Mouse (Mus musculus) neural tube, embryonic 12.5 days (tissue): Measurements from ENCODE around the gene Dph6. TPM values are rescaled to one million over a fixed set of nuclear protein-coding genes. Genes with fewer than 3 reads are reported as not detected.

Experiments used
- ATAC-seq: fragments of 200-750 bp; cut with Nextera tagmentation; 2 replicates; pipeline ENCODE4 v1.8.0; 2017; ENCODE audit warnings: low read depth, mild to moderate bottlenecking, moderate TSS enrichment, moderate library complexity; ENCODE audit not compliant: low FRiP score
- H3K27ac ChIP-seq: fragments of 300-500 bp; sonication (generic); 2 replicates; pipeline ENCODE4 v1.5.1; 2016
- H3K27me3 ChIP-seq: fragments of 300-500 bp; sonication (generic); replicated peaks from 2 replicates; pipeline ENCODE4 v1.6.1; 2016; ENCODE audit warnings: mild to moderate bottlenecking
- H3K36me3 ChIP-seq: fragments of 300-500 bp; sonication (generic); 2 replicates; pipeline ENCODE4 v1.6.1; 2016; ENCODE audit warnings: mild to moderate bottlenecking
- H3K4me1 ChIP-seq: fragments of 300-500 bp; sonication (generic); 2 replicates; pipeline ENCODE4 v1.6.1; 2016
- H3K4me2 ChIP-seq: fragments of 300-500 bp; sonication (generic); replicated peaks from 2 replicates; pipeline ENCODE4 v1.6.1; 2016; ENCODE audit warnings: mild to moderate bottlenecking
- H3K4me3 ChIP-seq: fragments of 300-500 bp; sonication (generic); 2 replicates; pipeline ENCODE4 v1.5.1; 2016
- H3K9ac ChIP-seq: fragments of 300-500 bp; sonication (generic); 2 replicates; pipeline ENCODE4 v1.6.1; 2016; ENCODE audit warnings: mild to moderate bottlenecking
- H3K9me3 ChIP-seq: fragments of 300-500 bp; sonication (generic); 2 replicates; pipeline ENCODE4 v1.6.1; 2016; ENCODE audit warnings: mild to moderate bottlenecking
- WGBS: fragments of 180-500 bp; shearing (Covaris S2); methylation state at CpG from one replicate; pipeline ENCODE4 v1.1.7; 2016; 5-methylcytosine and 5-hydroxymethylcytosine counted together
- polyA plus RNA-seq: library from polyadenylated mRNA; unstranded; fragments of >200 nt; fragmentation: Nextera tagmentation; extraction: Ambion mirVana; gene quantifications from 2 replicates; pipeline ENCODE4 v1.2.1, GENCODE M21; 2016

The Dph6 gene
- polyA plus RNA-seq, 1 experiment from 2014 or later: 19.2 TPM

GRCm38 (mm10) chr2:114531010-114531756 is 123.6 kb downstream of the Dph6 start:
- Histone ChIP-seq H3K4me1 (no peaks in the 10 kb centered on the region), H3K9me3 (no peaks in the 10 kb centered on the region), H3K4me3 (no peak overlapping the region), H3K4me2 (no peak overlapping the region), H3K9ac (no peak overlapping the region), H3K27me3 (no peaks in the 10 kb centered on the region), H3K36me3 (no peaks in the 10 kb centered on the region), H3K27ac (no peak overlapping the region)
- no peak for ATAC-seq
- 87% methylated on average over 5 of the region's 5 CpGs for WGBS

GRCm38 (mm10) chr2:114520414-114520813 is 134.3 kb downstream of the Dph6 start:
- ATAC-seq: no peak

GRCm38 (mm10) chr2:114519907-114520306 is 134.9 kb downstream of the Dph6 start:
- H3K36me3 ChIP-seq: no peaks in the 10 kb centered on the region
- H3K27ac ChIP-seq: no peak overlapping the region
- 75% methylated on average over 3 of the region's 3 CpGs for WGBS
- no peak overlapping the region for H3K4me3 ChIP-seq
- no peaks in the 10 kb centered on the region for H3K4me1 ChIP-seq
- no peak overlapping the region for H3K9ac ChIP-seq
- H3K27me3 ChIP-seq: no peaks in the 10 kb centered on the region
- H3K4me2 ChIP-seq: no peak overlapping the region
- ATAC-seq: no peak
- H3K9me3 ChIP-seq: no peaks in the 10 kb centered on the region

More at GRCm38 (mm10) chr2:114520414-114520813, 134.3 kb downstream of the Dph6 start:
- H3K9me3 ChIP-seq: no peaks in the 10 kb centered on the region
- 90% methylated on average over 5 of the region's 5 CpGs for WGBS
- no peaks in the 10 kb centered on the region for H3K4me1 ChIP-seq
- H3K4me2 ChIP-seq: no peak overlapping the region
- H3K36me3 ChIP-seq: no peaks in the 10 kb centered on the region
- H3K27me3 ChIP-seq: no peaks in the 10 kb centered on the region
- H3K9ac ChIP-seq: no peak overlapping the region
- H3K4me3 ChIP-seq: no peak overlapping the region
- H3K27ac ChIP-seq: no peak overlapping the region

DNA sequence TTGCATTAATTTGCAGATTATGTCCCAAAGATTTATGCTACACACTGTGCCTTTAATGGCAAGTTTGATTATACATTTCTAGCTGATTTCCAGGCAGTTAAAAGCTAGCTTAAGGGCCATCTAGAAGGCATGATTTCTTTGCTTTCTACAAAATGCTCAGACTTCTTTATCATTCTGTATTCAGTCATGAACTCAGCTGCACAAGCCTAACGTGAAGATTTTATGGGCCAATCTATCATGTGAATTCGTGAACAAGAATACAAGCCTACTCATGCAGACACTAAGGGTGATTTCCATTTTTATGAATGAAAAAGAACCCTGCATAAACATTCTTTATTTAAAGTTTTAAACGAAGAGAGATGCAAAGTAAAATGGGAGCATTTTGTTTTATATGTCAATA is 162.4 kb downstream of the Dph6 start:
- Histone ChIP-seq H3K4me3 (no peak overlapping the region), H3K27me3 (no peaks in the 10 kb centered on the region), H3K4me2 (no peak overlapping the region), H3K9me3 (no peaks in the 10 kb centered on the region), H3K4me1 (no peaks in the 10 kb centered on the region), H3K9ac (no peak overlapping the region), H3K36me3 (no peaks in the 10 kb centered on the region), H3K27ac (no peak overlapping the region)
- 22% methylated on average over 3 of the region's 3 CpGs for WGBS
- no peak; the same call in 1 of the 2 replicates for ATAC-seq

GRCm38 (mm10) chr2:114491907-114492306 is 162.9 kb downstream of the Dph6 start:
- Histone ChIP-seq H3K4me3 (no peak overlapping the region), H3K27me3 (no peaks in the 10 kb centered on the region), H3K9me3 (no peaks in the 10 kb centered on the region), H3K36me3 (no peaks in the 10 kb centered on the region), H3K9ac (no peak overlapping the region), H3K4me2 (no peak overlapping the region), H3K4me1 (no peaks in the 10 kb centered on the region), H3K27ac (no peak overlapping the region)
- 50% methylated on average over 3 of the region's 3 CpGs for WGBS
- ATAC-seq: no peak

GRCm38 (mm10) chr2:114486980-114487379 is 167.8 kb downstream of the Dph6 start:
- no peak overlapping the region for H3K4me3 ChIP-seq
- H3K36me3 ChIP-seq: no peaks in the 10 kb centered on the region
- ATAC-seq: no peak
- H3K27ac ChIP-seq: no peak overlapping the region
- H3K4me1 ChIP-seq: no peaks in the 10 kb centered on the region
- no peak overlapping the region for H3K4me2 ChIP-seq
- no peaks in the 10 kb centered on the region for H3K9me3 ChIP-seq
- no peaks in the 10 kb centered on the region for H3K27me3 ChIP-seq
- no peak overlapping the region for H3K9ac ChIP-seq
